Mouse (Mus musculus) E14TG2a.4 (cell line): ENCODE measurements around the gene Kif2c.
A peak's percentile ranks its signal among the peaks of the same experiment; 100 is the strongest.

ENCODE experiments used
- H3K27me3 ChIP-seq: 2 replicates; pipeline ENCODE4 v1.6.1; 2014; ENCODE audit warnings: low read length, control low read depth; ENCODE audit not compliant: insufficient read depth
- H3K36me3 ChIP-seq: 2 replicates; pipeline ENCODE4 v1.6.1; 2014; ENCODE audit warnings: low read length, control low read depth; ENCODE audit not compliant: insufficient read depth
- H3K4me1 ChIP-seq: replicated peaks from 2 replicates; pipeline ENCODE4 v1.6.1; 2014; ENCODE audit warnings: low read depth, low read length, control low read depth
- H3K4me3 ChIP-seq: replicated peaks from 2 replicates; pipeline ENCODE4 v1.5.1; 2014; ENCODE audit warnings: mild to moderate bottlenecking, low read length
- H3K9me3 ChIP-seq: 2 replicates; pipeline ENCODE4 v1.6.1; 2014; ENCODE audit warnings: low read length, control low read depth
- CTCF ChIP-seq: conservative IDR thresholded peaks from 2 replicates; pipeline ENCODE4 v1.5.1; 2014; ENCODE audit warnings: low read length
- NANOG ChIP-seq: IDR thresholded peaks from 2 replicates; pipeline ENCODE4 v1.6.1; 2014; ENCODE audit warnings: borderline replicate concordance, low read length, mixed read lengths
- POU5F1 ChIP-seq: IDR thresholded peaks from 2 replicates; pipeline ENCODE4 v1.6.1; 2014; ENCODE audit warnings: low read length, borderline replicate concordance

The Kif2c gene

DNA sequence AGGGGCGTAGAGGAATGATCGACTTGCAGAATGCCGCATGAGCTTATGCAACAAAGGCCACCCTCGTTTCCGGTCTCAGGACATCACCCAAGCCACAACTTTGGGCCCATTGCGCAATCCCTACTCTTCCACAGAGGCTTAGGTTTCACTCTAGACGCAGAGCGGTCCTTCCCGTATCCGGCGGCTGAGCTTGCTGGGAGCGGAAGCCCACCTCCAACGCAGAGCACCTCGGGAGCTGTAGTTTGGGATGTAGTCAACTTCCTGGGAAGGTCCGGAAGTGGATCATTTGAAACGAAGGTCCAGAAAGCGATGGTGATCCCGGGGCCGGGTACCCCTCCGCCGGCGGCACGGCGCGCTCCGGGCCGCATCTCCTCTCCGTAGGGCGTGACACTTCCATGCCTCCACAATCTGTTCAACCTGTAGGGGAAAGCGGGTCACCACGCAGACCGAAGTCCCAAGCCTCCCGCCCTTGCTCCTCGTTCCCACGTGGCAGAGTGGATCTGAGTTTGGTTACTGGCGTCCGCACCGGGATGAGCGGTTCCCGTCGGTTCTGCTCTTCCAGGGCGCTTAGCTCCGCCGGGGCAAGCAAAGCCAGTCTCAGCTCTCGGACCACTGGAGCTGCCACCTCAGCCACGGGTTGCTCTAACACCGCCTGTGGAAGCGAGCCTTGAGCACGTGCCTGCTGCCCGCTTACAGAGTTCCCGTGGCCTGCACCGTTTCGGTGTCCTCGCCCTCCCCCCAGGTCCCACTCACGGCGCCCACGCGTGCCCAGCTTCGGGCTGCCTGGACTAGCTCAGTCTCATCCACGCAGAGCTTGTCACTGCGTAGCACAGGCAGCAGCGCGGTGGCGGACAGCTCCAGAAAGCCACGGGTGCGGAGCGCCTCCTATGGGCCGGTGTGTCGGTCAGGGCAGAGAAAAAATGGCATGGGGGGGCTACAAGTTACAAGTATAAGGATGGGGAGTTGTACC, 61.7 kb downstream of the Kif2c start:
- TF ChIP-seq POU5F1 (no peak), CTCF (peak; percentile 72)
- H3K9me3 ChIP-seq: no peaks in the 10 kb centered on the region
- peaks cover 62% of the 10 kb centered on the region for H3K36me3 ChIP-seq
- no peaks in the 10 kb centered on the region for H3K27me3 ChIP-seq
- peak overlapping the region; percentile 94 for H3K4me3 ChIP-seq
- H3K4me1 ChIP-seq: peaks cover 72% of the 10 kb centered on the region

- no peaks in the 10 kb centered on the region for H3K27me3 ChIP-seq
- peaks cover 68% of the 10 kb centered on the region for H3K36me3 ChIP-seq
- peaks cover 65% of the 10 kb centered on the region for H3K4me1 ChIP-seq
- no peaks in the 10 kb centered on the region for H3K9me3 ChIP-seq
- TF ChIP-seq CTCF (no peak), NANOG (no peak), POU5F1 (no peak)
- H3K4me3 ChIP-seq: peak overlapping the region; percentile 94
Measured at GRCm38 (mm10) chr4:117120052-117120444, 62.4 kb downstream of the Kif2c start.

DNA sequence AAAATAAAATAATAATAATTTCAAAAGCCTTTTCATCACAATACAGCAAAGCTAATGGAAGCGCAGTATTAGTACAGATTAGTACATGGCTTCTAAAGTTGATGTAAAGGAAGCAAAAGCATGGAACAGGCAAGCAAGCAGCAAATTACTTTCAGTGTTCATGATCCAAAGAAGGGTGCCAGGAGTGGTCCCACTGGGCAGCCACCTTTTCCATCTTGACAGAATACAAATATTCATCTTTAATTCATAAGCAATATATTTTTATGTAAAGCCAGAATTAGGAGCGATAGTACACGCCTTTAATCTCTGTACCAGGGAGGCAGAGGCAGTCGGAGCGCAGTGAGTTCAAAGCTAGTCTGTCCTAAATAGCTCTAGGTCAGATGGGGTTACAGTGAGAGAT, 62.8 kb downstream of the Kif2c start:
- peak overlapping the region; percentile 94 for H3K4me3 ChIP-seq
- no peak for TF ChIP-seq CTCF
- no peak for TF ChIP-seq POU5F1
- TF ChIP-seq NANOG: no peak
- no peaks in the 10 kb centered on the region for H3K27me3 ChIP-seq
- peaks cover 73% of the 10 kb centered on the region for H3K36me3 ChIP-seq
- H3K9me3 ChIP-seq: no peaks in the 10 kb centered on the region
- H3K4me1 ChIP-seq: peaks cover 64% of the 10 kb centered on the region

DNA sequence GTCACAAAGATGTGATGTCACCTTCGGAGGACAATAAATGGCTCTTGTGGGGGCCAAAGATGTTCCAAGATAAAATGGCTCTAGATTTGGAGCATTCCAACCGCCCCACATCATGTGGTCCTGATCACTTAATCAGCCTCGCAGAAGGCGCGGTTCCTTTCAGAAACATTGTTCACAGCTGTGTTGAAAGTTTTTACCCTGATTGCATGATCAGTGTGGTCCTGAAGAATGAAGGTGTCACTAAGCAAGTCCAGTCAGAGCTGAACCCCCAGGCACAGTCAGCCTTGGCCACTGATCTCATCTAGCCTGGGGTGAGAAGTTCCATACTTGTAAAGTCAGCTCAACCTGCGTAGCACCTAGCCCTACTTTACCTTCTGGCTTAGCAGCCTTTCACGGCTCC, 64.5 kb downstream of the Kif2c start:
- Histone ChIP-seq H3K27me3 (no peaks in the 10 kb centered on the region), H3K36me3 (peaks cover 78% of the 10 kb centered on the region), H3K4me3 (no peak overlapping the region), H3K4me1 (peaks cover 62% of the 10 kb centered on the region), H3K9me3 (no peaks in the 10 kb centered on the region)
- TF ChIP-seq CTCF (no peak), POU5F1 (no peak), NANOG (no peak)

- no peak for TF ChIP-seq NANOG
- no peak for TF ChIP-seq POU5F1
- no peak for TF ChIP-seq CTCF
- Histone ChIP-seq H3K4me3 (no peak overlapping the region), H3K27me3 (no peaks in the 10 kb centered on the region)
Measured at GRCm38 (mm10) chr4:117115592-117115991, 66.8 kb downstream of the Kif2c start.

GRCm38 (mm10) chr4:117113237-117113636, 69.2 kb downstream of the Kif2c start:
- TF ChIP-seq NANOG (no peak), POU5F1 (no peak), CTCF (peak; percentile 34)
- H3K9me3 ChIP-seq: no peaks in the 10 kb centered on the region
- no peak overlapping the region for H3K4me3 ChIP-seq
- peaks cover 98% of the 10 kb centered on the region for H3K36me3 ChIP-seq
- H3K27me3 ChIP-seq: no peaks in the 10 kb centered on the region
- peaks cover 59% of the 10 kb centered on the region for H3K4me1 ChIP-seq

More at GRCm38 (mm10) chr4:117115592-117115991, 66.8 kb downstream of the Kif2c start:
- H3K36me3 ChIP-seq: peaks cover 84% of the 10 kb centered on the region
- peaks cover 51% of the 10 kb centered on the region for H3K4me1 ChIP-seq
- H3K9me3 ChIP-seq: no peaks in the 10 kb centered on the region

GRCm38 (mm10) chr4:117110985-117111384, 71.5 kb downstream of the Kif2c start:
- Histone ChIP-seq H3K36me3 (peaks cover 98% of the 10 kb centered on the region), H3K4me3 (no peak overlapping the region; the same call in 1 of the 2 replicates), H3K27me3 (no peaks in the 10 kb centered on the region), H3K9me3 (no peaks in the 10 kb centered on the region), H3K4me1 (peaks cover 68% of the 10 kb centered on the region)
- TF ChIP-seq CTCF (no peak), NANOG (no peak), POU5F1 (no peak)

DNA sequence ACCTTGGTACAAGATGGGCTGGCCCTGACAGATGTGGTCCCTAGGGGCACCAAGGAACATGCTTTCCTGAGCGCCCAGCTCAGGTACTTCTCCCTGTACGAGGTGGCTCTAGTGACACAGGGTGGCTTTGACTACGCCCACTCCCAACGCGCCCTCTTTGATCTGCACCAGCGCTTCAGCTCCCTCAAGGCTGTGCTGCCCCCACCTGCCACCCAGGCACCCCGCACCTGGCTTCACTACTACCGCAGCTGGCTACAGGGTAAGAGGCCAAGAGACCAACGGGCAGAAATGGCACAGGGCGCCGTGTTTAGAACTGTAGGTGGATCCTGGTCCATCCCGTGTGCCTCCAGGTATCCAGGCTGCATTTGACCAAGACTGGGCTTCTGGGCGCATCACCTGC, 72.2 kb downstream of the Kif2c start:
- no peak for TF ChIP-seq NANOG
- TF ChIP-seq CTCF: no peak
- no peak for TF ChIP-seq POU5F1
- peak overlapping the region; percentile 73 for H3K4me3 ChIP-seq
- peaks cover 98% of the 10 kb centered on the region for H3K36me3 ChIP-seq
- no peaks in the 10 kb centered on the region for H3K9me3 ChIP-seq
- peaks cover 75% of the 10 kb centered on the region for H3K4me1 ChIP-seq
- H3K27me3 ChIP-seq: no peaks in the 10 kb centered on the region
